Mouse (Mus musculus) brain, embryonic 14.5 days (tissue): ENCODE measurements around the gene Cnpy3.

Experiments
- CTCF ChIP-seq: fragments of 200-500 bp; IDR thresholded peaks from 2 replicates; pipeline ENCODE4 v1.5.1; 2012; ENCODE audit warnings: inconsistent platforms, mild to moderate bottlenecking, moderate library complexity, borderline replicate concordance; ENCODE audit not compliant: insufficient read depth, insufficient read length; ENCODE audit errors: extremely low read depth
- POLR2A ChIP-seq: fragments of 200-500 bp; IDR thresholded peaks from 2 replicates; pipeline ENCODE4 v1.6.1; 2012; ENCODE audit warnings: mild to moderate bottlenecking, inconsistent platforms, borderline replicate concordance; ENCODE audit not compliant: poor library complexity, insufficient read depth, insufficient read length, severe bottlenecking; ENCODE audit errors: extremely low read depth

- no peak for TF ChIP-seq CTCF
- TF ChIP-seq POLR2A, result no peak
These were observed 9.0 kb downstream of the Cnpy3 start for GRCm38 (mm10) chr17:46742986-46743385.
